Mouse (Mus musculus) MEL (cell line): ENCODE data around the gene Pcmt1.

Experiments used
- CHD1 ChIP-seq: IDR thresholded peaks from 2 replicates; pipeline ENCODE4 v1.6.1; 2012; ENCODE audit warnings: low read depth, mild to moderate bottlenecking, inconsistent platforms, low read length, improper control_type of control experiment
- CTCF ChIP-seq, 3 experiments: IDR thresholded peaks in 2 of 3; conservative IDR thresholded peaks in 1 of 3; 2 replicates each; pipeline ENCODE4 v1.5.1; 2011 to 2012; ENCODE audit warnings: low read length in 3 of 3, low read depth in 2 of 3, mild to moderate bottlenecking in 2 of 3, improper control_type of control experiment in 1 of 3, inconsistent platforms in 1 of 3, mixed read lengths in 1 of 3, moderate library complexity in 1 of 3; ENCODE audit not compliant: control insufficient read depth in 1 of 3, insufficient read depth in 1 of 3, poor library complexity in 1 of 3, severe bottlenecking in 1 of 3
- E2F4 ChIP-seq: IDR thresholded peaks from 2 replicates; pipeline ENCODE4 v1.6.1; 2011; ENCODE audit warnings: low read depth, low read length, improper control_type of control experiment, borderline replicate concordance
- ELF1 ChIP-seq: IDR thresholded peaks from 2 replicates; pipeline ENCODE4 v1.6.1; 2014; ENCODE audit warnings: low read depth, mild to moderate bottlenecking, inconsistent platforms, low read length, improper control_type of control experiment, moderate library complexity
- HCFC1 ChIP-seq: IDR thresholded peaks from 2 replicates; pipeline ENCODE4 v1.6.1; 2012; ENCODE audit warnings: low read depth, mild to moderate bottlenecking, inconsistent platforms, low read length, improper control_type of control experiment, moderate library complexity
- MAX ChIP-seq: IDR thresholded peaks from 2 replicates; pipeline ENCODE4 v1.6.1; 2011; ENCODE audit warnings: low read length, improper control_type of control experiment
- NELFE ChIP-seq: IDR thresholded peaks from 2 replicates; pipeline ENCODE4 v1.6.1; 2011; ENCODE audit warnings: low read depth, low read length, improper control_type of control experiment
- POLR2A ChIP-seq, 2 experiments: IDR thresholded peaks; 2 replicates each; pipeline ENCODE4 v1.6.1; 2011 to 2012; ENCODE audit warnings: low read length in 2 of 2, mild to moderate bottlenecking in 2 of 2, control low read depth in 1 of 2, improper control_type of control experiment in 1 of 2, low read depth in 1 of 2, moderate library complexity in 1 of 2; ENCODE audit not compliant: control insufficient read depth in 1 of 2, insufficient read depth in 1 of 2, poor library complexity in 1 of 2
- SMC3 ChIP-seq: IDR thresholded peaks from 2 replicates; pipeline ENCODE4 v1.6.1; 2011; ENCODE audit warnings: low read depth, low read length, improper control_type of control experiment
- TAL1 ChIP-seq: IDR thresholded peaks from 2 replicates; pipeline ENCODE4 v1.6.1; 2012; ENCODE audit warnings: mild to moderate bottlenecking, inconsistent platforms, low read length, moderate library complexity, mixed read lengths
- USF1 ChIP-seq: IDR thresholded peaks from 2 replicates; pipeline ENCODE4 v1.6.1; 2014; ENCODE audit warnings: low read depth, mild to moderate bottlenecking, inconsistent platforms, low read length, improper control_type of control experiment, moderate library complexity
- ZC3H11A ChIP-seq: IDR thresholded peaks from 2 replicates; pipeline ENCODE4 v1.6.1; 2012; ENCODE audit warnings: low read depth, mild to moderate bottlenecking, inconsistent platforms, low read length, improper control_type of control experiment
- ZNF384 ChIP-seq: IDR thresholded peaks from 2 replicates; pipeline ENCODE4 v1.6.1; 2012; ENCODE audit warnings: low read depth, mild to moderate bottlenecking, inconsistent platforms, low read length, improper control_type of control experiment

DNA sequence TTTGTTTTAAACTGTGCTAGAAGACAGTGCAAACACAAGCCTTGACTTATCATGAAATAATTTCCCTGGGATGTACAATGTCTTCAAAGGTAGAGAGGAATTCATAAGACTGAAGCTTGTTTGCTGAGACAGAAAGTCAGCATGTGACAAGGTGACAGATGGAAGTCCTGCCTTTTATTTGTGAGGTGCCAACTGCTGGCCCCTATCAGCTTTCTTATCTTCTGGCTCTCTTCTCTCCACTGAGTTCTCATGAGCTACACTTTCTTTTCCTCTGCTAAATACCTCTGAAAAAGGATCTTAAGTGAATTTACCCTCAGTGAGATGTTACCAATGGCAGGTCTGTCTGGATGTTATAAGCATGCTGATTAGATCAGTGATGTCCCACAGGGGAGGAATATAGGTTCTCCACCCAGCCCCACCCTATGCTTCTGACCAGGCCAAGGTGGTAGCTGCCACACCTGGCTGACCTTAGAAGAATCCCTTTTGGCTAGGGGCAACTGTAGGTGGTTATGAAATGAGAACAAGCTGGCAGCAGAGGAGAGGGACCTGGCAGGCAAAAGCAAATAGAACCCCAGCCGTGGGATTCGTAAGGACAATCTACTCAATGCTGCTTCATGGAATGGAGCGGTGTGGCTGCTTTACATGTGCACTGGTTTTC lies 56.9 kb downstream of the Pcmt1 start:
- TF ChIP-seq CTCF (IDR thresholded peaks at IDR 0.05 in 2 of 3, conservative IDR thresholded peaks at IDR 0.05 in 1 of 3; ENCODE audit: control insufficient read depth in 1 of 3, insufficient read depth in 1 of 3, low read depth in 2 of 3, low read length in 3 of 3, poor library complexity in 1 of 3, severe bottlenecking in 1 of 3): no peak
- no peak for TF ChIP-seq HCFC1
- TF ChIP-seq POLR2A (IDR thresholded peaks at IDR 0.05; ENCODE audit: control insufficient read depth in 1 of 2, insufficient read depth in 1 of 2, low read depth in 1 of 2, low read length in 2 of 2, poor library complexity in 1 of 2): no peak
- peak; percentile 26; the same call in 1 of the 2 replicates for TF ChIP-seq USF1
- TF ChIP-seq TAL1: no peak
- TF ChIP-seq E2F4: no peak
- no peak for TF ChIP-seq CHD1
- TF ChIP-seq ELF1: no peak
- TF ChIP-seq SMC3: no peak
- TF ChIP-seq ZC3H11A: no peak
- no peak for TF ChIP-seq MAX
- no peak for TF ChIP-seq ZNF384
- no peak for TF ChIP-seq NELFE
